Mouse (Mus musculus) gonadal fat pad, adult 2 months (tissue): Measurements from ENCODE around the gene Cers3. TPM values are rescaled to one million over a fixed set of nuclear protein-coding genes. Genes with fewer than 3 reads are reported as not detected.

Experiments used
- DNase-seq: peaks from one replicate; pipeline ENCODE4 v3.0.0-alpha.2; 2012; ENCODE audit warnings: low read depth
- polyA plus RNA-seq: library from polyadenylated mRNA; depleted of rRNA; stranded (reverse); fragments of >200 nt; gene quantifications from 2 replicates; pipeline ENCODE4 v1.2.3, GENCODE M21; 2012; rRNA removed

The Cers3 gene
- polyA plus RNA-seq = 0.91 and 1.7 TPM in 2 replicates

- DNase-seq = no peak
These were observed at the start of gene Cers3 for GRCm38 (mm10) chr7:66743377-66743781. Gene Cers3 (plus strand): TSS chr7:66743504.

DNA sequence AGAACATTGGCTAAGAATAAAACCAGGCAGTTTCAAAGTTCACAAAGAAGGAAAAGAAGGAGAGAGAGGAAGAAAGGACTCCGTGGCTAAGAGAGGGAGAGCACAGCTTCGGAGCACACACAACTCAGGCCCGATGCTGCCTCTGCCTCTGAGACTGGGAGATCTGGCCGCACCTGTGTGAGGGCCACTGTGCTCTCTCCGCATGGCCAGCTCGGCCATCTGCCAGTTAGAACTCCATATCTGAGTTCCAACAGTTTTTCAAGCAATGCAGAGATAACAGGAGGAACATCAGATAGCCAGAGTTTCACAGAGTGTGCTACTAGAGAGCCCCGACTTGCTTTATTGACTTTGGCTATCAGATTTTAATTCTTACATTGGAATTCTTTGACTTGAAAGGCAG, 48.8 kb upstream of the Cers3 start:
- no peak for DNase-seq

DNA sequence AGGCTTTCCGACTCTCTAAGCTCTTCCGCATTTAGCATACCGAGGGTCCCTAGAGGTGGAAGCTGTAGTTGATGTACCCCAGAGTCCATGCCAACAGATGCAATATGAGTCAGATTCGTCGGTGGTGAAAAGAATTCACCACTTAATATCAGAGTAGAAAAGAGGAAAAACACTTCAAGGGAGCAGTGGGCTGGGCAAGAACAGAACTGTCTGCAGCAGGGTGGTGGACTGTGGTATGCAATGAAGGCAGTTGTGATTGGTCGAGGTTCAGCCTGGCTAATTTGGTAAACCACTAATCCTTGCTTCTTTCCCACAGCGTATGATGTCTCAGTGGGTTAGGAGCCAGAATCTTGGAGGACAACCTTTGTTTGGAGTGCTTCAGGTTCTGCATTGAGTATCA, 40.6 kb upstream of the Cers3 start:
- DNase-seq = no peak

DNA sequence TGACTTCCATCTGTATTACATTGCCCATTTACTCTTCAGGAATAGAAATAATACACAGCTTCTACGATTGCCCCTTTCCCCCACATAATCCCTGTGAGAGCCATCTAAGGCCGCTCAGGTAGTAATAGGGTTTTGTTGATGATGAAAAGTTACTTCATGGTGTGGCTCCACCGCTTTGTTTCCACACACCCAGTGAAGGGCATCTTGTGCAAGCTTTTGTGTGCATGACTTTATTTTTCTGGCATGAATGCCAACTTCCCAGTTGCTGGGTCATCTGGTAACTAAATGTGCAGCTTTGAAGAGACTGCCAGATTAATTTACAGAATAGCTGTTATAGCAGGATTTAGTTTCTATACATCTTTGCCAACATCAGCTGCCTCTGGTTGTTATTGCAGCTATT, 38.7 kb upstream of the Cers3 start:
- DNase-seq = peak; percentile 83

- DNase-seq = no peak
These were observed 32.1 kb upstream of the Cers3 start for GRCm38 (mm10) chr7:66711166-66711565.

GRCm38 (mm10) chr7:66724514-66724913, 18.8 kb upstream of the Cers3 start:
- DNase-seq = no peak

DNA sequence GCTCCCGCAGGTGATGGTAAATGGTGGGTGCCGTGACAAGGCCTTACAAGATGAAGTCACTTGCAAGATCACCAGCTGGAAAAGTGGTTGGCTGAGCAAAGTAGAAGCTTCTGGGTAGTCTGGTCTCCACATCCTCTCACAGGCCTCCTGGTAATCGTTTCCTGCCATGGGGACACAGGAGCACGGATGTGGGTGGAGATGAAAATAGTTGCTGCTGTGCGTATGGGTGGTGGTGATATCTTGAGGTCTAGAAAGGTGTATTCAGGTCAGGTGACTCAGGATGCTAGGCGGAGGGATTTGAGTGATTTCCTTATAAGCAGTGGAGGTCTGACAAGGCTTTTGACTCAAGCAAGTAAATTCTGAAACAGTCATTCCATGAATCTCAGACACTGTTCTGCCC, 18.4 kb upstream of the Cers3 start:
- no peak for DNase-seq

GRCm38 (mm10) chr7:66728072-66728471, 15.2 kb upstream of the Cers3 start:
- DNase-seq = peak; percentile 77

- DNase-seq = peak; percentile 50
These were observed 14.1 kb upstream of the Cers3 start for GRCm38 (mm10) chr7:66729232-66729631.

DNA sequence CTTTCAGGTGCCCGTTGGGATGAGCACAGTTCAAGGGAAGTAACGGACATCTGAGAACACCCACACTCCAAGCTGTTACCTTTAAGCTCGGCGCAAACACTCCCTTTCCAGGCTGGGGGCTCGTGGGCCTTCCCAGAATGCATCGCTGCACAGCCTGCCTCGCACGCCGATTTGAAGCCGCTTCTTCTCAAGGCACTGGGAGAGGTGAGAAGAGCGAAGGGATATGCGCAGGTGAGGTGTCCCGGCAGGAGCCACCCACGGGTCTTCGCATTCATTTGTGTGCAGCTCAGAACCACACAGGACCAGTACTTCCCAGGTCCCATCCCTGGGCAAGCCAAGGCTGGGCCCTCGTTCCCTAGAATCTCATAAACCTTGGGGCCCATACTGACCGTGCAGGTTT, 9.9 kb upstream of the Cers3 start:
- no peak for DNase-seq

GRCm38 (mm10) chr7:66733882-66734281, 9.4 kb upstream of the Cers3 start:
- no peak for DNase-seq

- DNase-seq = no peak
These were observed 8.8 kb upstream of the Cers3 start for GRCm38 (mm10) chr7:66734466-66734865.

DNA sequence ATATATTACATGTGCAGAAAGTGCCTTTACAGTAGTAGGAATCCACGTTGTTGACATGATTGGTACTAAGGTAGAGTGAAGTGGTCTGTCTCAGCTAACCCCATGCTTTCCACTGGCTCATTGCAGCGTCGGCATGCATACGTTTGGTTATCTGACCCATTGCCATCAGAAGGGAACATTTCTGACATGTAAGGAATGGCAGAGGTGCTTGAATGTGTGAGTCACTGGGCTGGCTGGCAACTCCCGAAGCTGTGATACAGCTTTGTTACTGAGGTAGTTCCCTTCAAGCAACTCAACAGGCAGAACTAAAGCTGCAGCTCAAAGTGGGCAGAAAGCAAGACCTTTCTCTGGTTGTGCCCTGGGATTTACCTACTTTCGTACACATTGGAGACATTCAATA, 8.3 kb upstream of the Cers3 start:
- no peak for DNase-seq

DNA sequence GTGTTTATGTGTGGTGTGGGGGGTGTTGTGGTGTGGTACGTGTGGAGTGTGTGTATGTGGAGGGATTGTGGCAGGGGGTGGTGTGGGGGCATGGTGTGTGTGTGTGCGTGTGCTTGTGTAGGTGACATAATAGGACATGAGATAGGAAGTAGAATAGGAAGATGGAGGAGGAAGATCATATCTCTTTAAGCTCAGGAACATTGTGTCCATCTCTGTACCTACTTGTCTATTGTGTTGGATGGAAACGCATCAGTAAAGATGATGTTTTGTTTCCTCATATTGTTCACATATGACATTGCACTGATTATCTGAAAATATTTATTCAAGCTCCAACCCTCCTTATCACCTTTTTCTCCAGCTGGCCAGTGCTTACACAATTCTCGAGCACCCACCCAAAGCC, 5.9 kb upstream of the Cers3 start:
- DNase-seq = no peak

DNA sequence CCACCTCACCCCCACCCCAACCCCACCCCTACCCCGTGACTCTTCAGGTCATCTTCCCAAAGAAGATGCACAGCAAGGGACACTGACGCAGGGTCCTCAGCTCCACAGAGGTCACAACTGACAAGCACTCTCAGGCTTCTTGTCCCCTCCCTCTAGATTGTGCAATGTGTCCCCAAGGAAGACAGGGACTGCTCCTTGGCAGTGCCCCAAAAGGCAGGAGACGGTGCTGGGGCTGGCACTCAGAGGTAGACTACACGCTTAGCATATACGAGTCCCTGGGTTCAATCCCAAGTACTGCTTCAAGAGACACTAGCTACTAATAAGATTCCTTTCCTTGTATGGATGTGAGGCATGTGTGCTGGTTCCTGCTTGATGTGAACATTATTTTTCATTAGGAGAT, 2.3 kb upstream of the Cers3 start:
- no peak for DNase-seq

GRCm38 (mm10) chr7:66741412-66741811, 1.9 kb upstream of the Cers3 start:
- DNase-seq = no peak

DNA sequence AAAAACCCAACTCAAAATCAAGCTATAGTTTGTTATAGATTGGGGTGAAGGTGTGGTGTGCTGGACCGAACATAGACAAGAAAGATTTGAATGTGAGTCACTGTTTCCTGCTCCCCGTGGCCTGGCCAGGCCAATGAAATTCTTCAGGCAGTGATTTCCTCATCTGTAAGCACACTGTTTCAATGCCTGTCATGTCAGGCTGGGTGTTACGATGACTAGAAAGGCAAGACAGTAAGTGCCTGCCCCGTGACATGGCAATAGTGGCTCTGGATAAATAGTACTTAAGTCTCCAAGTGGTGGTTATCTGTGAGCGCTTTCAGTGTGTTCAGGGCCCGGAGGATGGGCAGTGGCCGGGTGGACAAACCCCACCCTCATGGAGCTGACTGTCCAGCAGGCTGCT, 3.7 kb downstream of the Cers3 start:
- no peak for DNase-seq

GRCm38 (mm10) chr7:66749998-66750397, 6.7 kb downstream of the Cers3 start:
- no peak for DNase-seq

GRCm38 (mm10) chr7:66753816-66754215, 10.5 kb downstream of the Cers3 start:
- DNase-seq = no peak

DNA sequence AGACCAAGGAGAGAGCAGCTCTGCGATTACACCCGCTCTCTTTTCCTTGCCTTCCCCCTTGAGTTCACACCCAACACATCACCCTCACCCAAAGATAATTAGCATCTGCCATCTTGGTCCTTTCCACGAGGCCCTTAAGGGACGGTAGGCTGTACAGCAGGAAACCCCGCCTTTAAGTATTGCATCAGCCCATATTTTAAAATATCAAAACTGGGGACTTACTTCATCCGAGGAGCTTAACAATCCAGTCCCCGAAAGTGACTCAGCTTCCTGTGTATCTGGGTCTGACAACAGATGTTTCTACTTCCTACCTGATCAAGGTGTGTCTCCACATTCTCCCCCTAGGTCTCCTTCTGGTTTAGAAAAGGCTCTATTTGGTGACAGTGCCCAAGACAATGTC, 12.3 kb downstream of the Cers3 start:
- no peak for DNase-seq

DNA sequence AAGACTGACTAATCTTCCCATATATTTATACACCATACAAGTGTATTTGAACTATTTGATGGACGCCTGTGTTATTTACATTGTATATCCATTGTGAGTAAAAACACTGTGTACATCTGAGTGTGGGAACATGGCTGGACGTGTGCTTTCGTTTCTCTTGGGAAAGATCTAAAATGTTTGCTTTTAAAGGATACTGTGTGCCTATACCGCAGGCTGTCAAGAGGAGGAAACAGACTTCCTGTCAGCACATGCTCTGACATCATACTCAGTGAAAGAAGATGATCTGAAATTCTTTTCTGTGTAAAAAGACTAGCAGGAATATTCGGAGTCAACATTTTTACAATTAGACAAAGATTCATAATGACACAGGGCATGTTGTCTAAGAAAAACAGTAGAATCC, 26.6 kb downstream of the Cers3 start:
- DNase-seq = no peak

GRCm38 (mm10) chr7:66770706-66771105, 27.4 kb downstream of the Cers3 start:
- no peak for DNase-seq

DNA sequence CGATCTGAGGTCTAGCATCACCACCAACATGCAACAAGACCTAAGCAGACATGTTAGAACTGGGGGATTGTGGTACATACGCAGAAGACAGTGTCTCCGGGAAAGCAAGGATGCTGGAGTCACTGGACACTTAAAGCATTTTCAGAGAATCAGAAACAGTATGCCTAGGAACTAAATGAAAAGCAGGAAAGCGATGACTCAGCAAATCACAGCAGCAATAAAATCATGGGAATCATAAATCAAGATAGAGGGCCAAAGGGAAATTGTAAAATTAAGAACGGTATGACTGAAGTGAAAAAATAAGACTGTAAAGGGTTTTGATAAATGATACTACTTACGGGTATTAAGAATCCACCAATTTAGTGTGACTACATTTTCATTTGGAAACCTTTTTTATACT, 27.9 kb downstream of the Cers3 start:
- DNase-seq = no peak

DNA sequence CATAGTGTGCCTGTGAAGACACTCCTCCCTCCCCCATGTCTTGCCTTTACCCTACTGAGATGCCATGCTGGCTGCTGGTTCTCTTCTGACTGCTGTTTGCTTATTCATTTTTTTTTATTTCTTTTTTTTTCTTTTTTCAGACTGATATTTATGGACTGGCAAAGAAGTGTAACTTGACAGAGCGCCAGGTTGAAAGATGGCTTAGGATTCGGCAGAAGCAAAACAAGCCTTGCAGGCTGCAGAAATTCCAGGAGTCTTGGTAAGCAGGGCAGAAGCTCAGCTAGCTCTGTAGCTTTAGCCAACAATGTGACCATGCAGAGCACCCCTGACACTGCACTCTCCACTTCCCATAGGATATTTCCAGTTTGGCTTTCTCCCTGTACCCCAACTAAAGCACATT, 36.1 kb downstream of the Cers3 start:
- DNase-seq = no peak
